ENCODE assay signal across 18 mouse cellular contexts in the genomic region with DNA sequence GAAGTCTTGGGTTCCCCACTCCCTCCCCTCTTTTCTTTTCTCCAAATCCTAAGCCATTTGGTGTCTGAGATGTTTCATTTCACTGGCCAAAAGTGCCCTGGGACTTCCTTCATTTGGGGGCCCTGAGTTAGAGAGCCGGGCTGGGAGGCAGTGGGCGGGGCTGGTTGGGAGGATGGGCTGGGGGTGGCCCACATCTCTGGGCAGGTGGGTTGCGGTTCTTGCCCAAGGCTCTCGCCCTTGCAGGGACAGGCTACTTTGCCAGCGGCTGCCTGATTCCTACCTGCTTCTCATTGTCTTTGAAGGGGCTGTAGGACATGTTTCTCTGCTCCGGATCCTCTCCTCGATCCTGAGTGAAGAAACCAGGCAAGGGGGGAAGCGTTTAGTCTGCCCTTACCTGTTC. TPM values are rescaled to one million over a fixed set of nuclear protein-coding genes. Genes with fewer than 3 reads are reported as not detected.
A peak's percentile ranks its signal among the peaks of the same experiment; 100 is the strongest.
DNase-seq lines count a peak whose midpoint lies in the region; ATAC-seq lines count a peak whose summit lies in the region.
"Had no signal": no experiment of that assay in that cellular context is flagged by ENCODE, and none has a peak within 500 bp of the region (broad histone marks: within the 10 kb centered on the region; RNA-seq: fewer than 3 reads in every experiment).

No protein-coding gene starts in this region.

- H3K4me3 ChIP-seq in hindbrain, embryonic 11.5 days (ENCODE audit: low read depth, low read length), result no peak overlapping the region
- H3K4me3 ChIP-seq in midbrain, embryonic 12.5 days, result no peak overlapping the region
- no peak overlapping the region for H3K4me3 ChIP-seq in neural tube, embryonic 15.5 days (replicated peaks)
- H3K4me3 ChIP-seq in heart, embryonic 10.5 days, result no peak overlapping the region
- H3K4me3 ChIP-seq: gastrocnemius, adult 2 months; limb, embryonic 15.5 days had no signal

- no peaks in the 10 kb centered on the region for H3K27me3 ChIP-seq in hindbrain, embryonic 11.5 days (ENCODE audit: control insufficient read depth, insufficient read depth, low read length)
- H3K27me3 ChIP-seq in midbrain, embryonic 12.5 days, result no peaks in the 10 kb centered on the region
- H3K27me3 ChIP-seq in neural tube, embryonic 15.5 days (replicated peaks), result no peaks in the 10 kb centered on the region
- H3K27me3 ChIP-seq in heart, embryonic 10.5 days (ENCODE audit: insufficient read depth, poor library complexity, severe bottlenecking), result no peaks in the 10 kb centered on the region
- H3K27me3 ChIP-seq: limb, embryonic 15.5 days had no signal

- peaks cover 23% of the 10 kb centered on the region for H3K4me1 ChIP-seq in hindbrain, embryonic 11.5 days (replicated peaks; ENCODE audit: control insufficient read depth, insufficient read depth, low read length)
- peaks cover 70% of the 10 kb centered on the region for H3K4me1 ChIP-seq in midbrain, embryonic 12.5 days
- peaks cover 49% of the 10 kb centered on the region for H3K4me1 ChIP-seq in neural tube, embryonic 15.5 days
- peaks cover 70% of the 10 kb centered on the region for H3K4me1 ChIP-seq in heart, embryonic 10.5 days

- WGBS in hindbrain, embryonic 11.5 days, result 83% methylated on average over 8 of the region's 8 CpGs
- 85% methylated on average over 8 of the region's 8 CpGs for WGBS in midbrain, embryonic 12.5 days
- 90% methylated on average over 8 of the region's 8 CpGs for WGBS in neural tube, embryonic 15.5 days
- WGBS in heart, embryonic 10.5 days, result 89% methylated on average over 8 of the region's 8 CpGs

- peak overlapping the region; percentile 91 for H3K27ac ChIP-seq in hindbrain, embryonic 11.5 days (ENCODE audit: low read depth, low read length)
- H3K27ac ChIP-seq in midbrain, embryonic 12.5 days (replicated peaks), result peak overlapping the region; percentile 96
- H3K27ac ChIP-seq in neural tube, embryonic 15.5 days (replicated peaks), result peak overlapping the region; percentile 72
- no peak overlapping the region for H3K27ac ChIP-seq in heart, embryonic 10.5 days

- DNase-seq in heart, adult 11 months, result peak; percentile 93
- DNase-seq in heart, postnatal 4 days, result no peak
- no peak for DNase-seq in hindbrain, embryonic 11.5 days (ENCODE audit: low spot score)
- DNase-seq in heart, embryonic 10.5 days (ENCODE audit: low spot score), result no peak
- no peak for DNase-seq in adrenal gland, postnatal 4 days (ENCODE audit: low spot score in 2 of 2)
- DNase-seq in lung, postnatal 14 days, result no peak
- DNase-seq: cerebellum, postnatal 25 days; gastrocnemius, adult 2 months; heart, postnatal 10 days; kidney, postnatal 14 days; lung, adult 18-20 months had no signal

- H3K36me3 ChIP-seq in hindbrain, embryonic 11.5 days (ENCODE audit: control insufficient read depth, insufficient read depth, low read length), result no peaks in the 10 kb centered on the region
- H3K36me3 ChIP-seq in midbrain, embryonic 12.5 days, result no peaks in the 10 kb centered on the region
- no peaks in the 10 kb centered on the region for H3K36me3 ChIP-seq in neural tube, embryonic 15.5 days
- H3K36me3 ChIP-seq in heart, embryonic 10.5 days, result no peaks in the 10 kb centered on the region
- H3K36me3 ChIP-seq: limb, embryonic 15.5 days had no signal

- no peaks in the 10 kb centered on the region for H3K9me3 ChIP-seq in hindbrain, embryonic 11.5 days (ENCODE audit: control insufficient read depth, low read length)
- H3K9me3 ChIP-seq in midbrain, embryonic 12.5 days, result no peaks in the 10 kb centered on the region
- no peaks in the 10 kb centered on the region for H3K9me3 ChIP-seq in neural tube, embryonic 15.5 days (replicated peaks)
- H3K9me3 ChIP-seq in heart, embryonic 10.5 days, result no peaks in the 10 kb centered on the region
- H3K9me3 ChIP-seq: limb, embryonic 15.5 days had no signal

- H3K4me2 ChIP-seq in hindbrain, embryonic 11.5 days (replicated peaks; ENCODE audit: low read depth, low read length), result no peak overlapping the region
- H3K4me2 ChIP-seq in midbrain, embryonic 12.5 days (replicated peaks), result no peak overlapping the region
- no peak overlapping the region for H3K4me2 ChIP-seq in neural tube, embryonic 15.5 days
- H3K4me2 ChIP-seq: limb, embryonic 15.5 days had no signal

- no peak overlapping the region for H3K9ac ChIP-seq in hindbrain, embryonic 11.5 days (ENCODE audit: low read depth, low read length)
- no peak overlapping the region for H3K9ac ChIP-seq in midbrain, embryonic 12.5 days (replicated peaks)
- H3K9ac ChIP-seq in neural tube, embryonic 15.5 days (replicated peaks), result no peak overlapping the region
- H3K9ac ChIP-seq: limb, embryonic 15.5 days had no signal

- no peak for ATAC-seq in hindbrain, embryonic 11.5 days (ENCODE audit: low FRiP score)
- no peak for ATAC-seq in midbrain, embryonic 12.5 days (ENCODE audit: low FRiP score, low read depth)
- no peak for ATAC-seq in neural tube, embryonic 15.5 days (ENCODE audit: low FRiP score)
- ATAC-seq: intestine, embryonic 16.5 days had no signal

RNA-seq across cellular contexts. Expression of a gene that starts 24.2 kb away (rescaled TPM):
- 10 to 100 TPM; 46.5 to 50.5 TPM for total RNA-seq in heart, postnatal 4 days (2021)
- 25.0 and 26.1 TPM in 2 replicates for polyA plus RNA-seq in hindbrain, embryonic 11.5 days (2014; fragmentation: Nextera tagmentation; extraction: Ambion mirVana)
- polyA plus RNA-seq in midbrain, embryonic 12.5 days (2016; fragmentation: Nextera tagmentation; extraction: Ambion mirVana), result 96.8 and 112 TPM in 2 replicates
- polyA plus RNA-seq in neural tube, embryonic 15.5 days (2015; fragmentation: Nextera tagmentation; extraction: Ambion mirVana), result 75.6 and 85.4 TPM in 2 replicates
- 139 and 151 TPM in 2 replicates for polyA plus RNA-seq in heart, embryonic 10.5 days (2016; fragmentation: Nextera tagmentation; extraction: Ambion mirVana)
- total RNA-seq in adrenal gland, postnatal 4 days (2021), result 10 to 100 TPM; 36.3 to 37.1 TPM

RNA-seq across cellular contexts. Expression of a gene that starts 52.7 kb away (rescaled TPM):
- total RNA-seq in heart, postnatal 4 days (2021), result not detected
- not detected in 2 replicates for polyA plus RNA-seq in hindbrain, embryonic 11.5 days (2014; fragmentation: Nextera tagmentation; extraction: Ambion mirVana)
- not detected in 2 replicates for polyA plus RNA-seq in midbrain, embryonic 12.5 days (2016; fragmentation: Nextera tagmentation; extraction: Ambion mirVana)
- polyA plus RNA-seq in neural tube, embryonic 15.5 days (2015; fragmentation: Nextera tagmentation; extraction: Ambion mirVana), result not detected in 2 replicates
- polyA plus RNA-seq in heart, embryonic 10.5 days (2016; fragmentation: Nextera tagmentation; extraction: Ambion mirVana), result not detected in 2 replicates
- total RNA-seq in adrenal gland, postnatal 4 days (2021), result 10 to 100 TPM in 1 of 2 experiments, not detected in 1; 54.8 TPM
- total RNA-seq: gastrocnemius, adult 2 months; heart, adult 8-10 months; heart, postnatal 10 days; left cerebral cortex, postnatal 10 days had no signal
- polyA plus RNA-seq: embryonic facial prominence, embryonic 11.5 days; limb, embryonic 15.5 days had no signal
